In the genomic region with DNA sequence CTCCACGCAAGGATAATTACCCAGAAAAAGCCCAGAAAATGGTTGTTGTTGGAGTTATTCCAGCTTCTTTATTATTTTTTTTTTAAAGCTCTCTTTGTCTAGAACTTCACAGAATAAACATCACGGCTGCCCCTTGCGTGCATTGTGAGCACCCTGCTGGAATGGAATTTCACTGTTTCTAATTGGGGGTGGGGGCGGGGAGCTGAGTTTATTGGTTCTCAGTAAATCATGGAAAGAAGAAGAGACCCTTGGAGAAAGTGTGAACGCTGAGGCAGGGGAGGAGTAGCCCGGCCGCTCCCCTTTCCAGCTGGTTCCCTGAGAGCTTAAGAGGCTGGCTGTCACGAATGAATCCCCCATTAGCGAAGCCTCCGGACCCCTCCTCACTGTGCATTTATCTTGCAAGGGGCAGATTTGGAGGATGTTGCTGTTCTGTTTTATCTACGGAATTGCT, we compare ENCODE assay signal across 10 mouse cellular contexts.
DNase-seq lines count a peak whose midpoint lies in the region; ATAC-seq and TF ChIP-seq lines count a peak whose summit lies in the region.
"Had no signal": no experiment of that assay in that cellular context is flagged by ENCODE, and none has a peak within 500 bp of the region (broad histone marks: within the 10 kb centered on the region; RNA-seq: fewer than 3 reads in every experiment).

No protein-coding gene starts in this region.

- intact Hi-C loops in heart, adult 2 months (cut with DNase I), result no loop called here

- no peak for DNase-seq in heart, adult 2 months
- peak; percentile 59 for DNase-seq in embryo, embryonic 10 days (ENCODE audit: low spot score)
- DNase-seq in urinary bladder, adult 2 months (ENCODE audit: low spot score), result no peak
- DNase-seq in liver, result no peak
- DNase-seq: cerebellum, adult 2 months; liver, embryonic 13.5 days had no signal

- H3K27ac ChIP-seq in heart, embryonic 12.5 days (ENCODE audit: poor library complexity, severe bottlenecking), result peak overlapping the region; percentile 53
- H3K27ac ChIP-seq in heart, adult 2 months, result no peak overlapping the region
- no peak overlapping the region; the same call in 1 of the 2 replicates for H3K27ac ChIP-seq in hindbrain, embryonic 12.5 days
- no peak overlapping the region for H3K27ac ChIP-seq in midbrain, embryonic 15.5 days
- H3K27ac ChIP-seq in liver, embryonic 12.5 days, result no peak overlapping the region
- H3K27ac ChIP-seq: liver, embryonic 13.5 days had no signal

- no peak for TF ChIP-seq CTCF in heart, adult 2 months (IDR thresholded peaks at IDR 0.05)

- H3K36me3 ChIP-seq in heart, embryonic 12.5 days, result no peaks in the 10 kb centered on the region
- no peaks in the 10 kb centered on the region for H3K36me3 ChIP-seq in heart, adult 2 months (ENCODE audit: control insufficient read depth, insufficient read depth, low read length)
- H3K36me3 ChIP-seq in hindbrain, embryonic 12.5 days, result no peaks in the 10 kb centered on the region
- no peaks in the 10 kb centered on the region for H3K36me3 ChIP-seq in midbrain, embryonic 15.5 days (replicated peaks)
- H3K36me3 ChIP-seq in liver, embryonic 12.5 days, result no peaks in the 10 kb centered on the region
- H3K36me3 ChIP-seq: liver, embryonic 13.5 days had no signal

- H3K27me3 ChIP-seq in heart, embryonic 12.5 days (replicated peaks), result no peaks in the 10 kb centered on the region
- no peaks in the 10 kb centered on the region for H3K27me3 ChIP-seq in heart, adult 2 months (ENCODE audit: control insufficient read depth, insufficient read depth, low read length)
- peaks cover 13% of the 10 kb centered on the region; the same call in 1 of the 2 replicates for H3K27me3 ChIP-seq in hindbrain, embryonic 12.5 days
- H3K27me3 ChIP-seq in midbrain, embryonic 15.5 days (replicated peaks), result 0 out of 2 replicates have a peak, but pooled peaks cover 3% of the 10 kb centered on the region
- H3K27me3 ChIP-seq in liver, embryonic 12.5 days (replicated peaks), result no peaks in the 10 kb centered on the region
- H3K27me3 ChIP-seq: liver, embryonic 13.5 days had no signal

- no peak for TF ChIP-seq EP300 in heart, adult 2 months (IDR thresholded peaks at IDR 0.05; ENCODE audit: insufficient read depth, low read depth, low read length)

- no peak for ATAC-seq in heart, embryonic 12.5 days (ENCODE audit: insufficient number of reproducible peaks, low FRiP score)
- ATAC-seq in hindbrain, embryonic 12.5 days (ENCODE audit: low FRiP score), result no peak
- no peak for ATAC-seq in midbrain, embryonic 15.5 days (replicated peaks)
- no peak for ATAC-seq in liver, embryonic 12.5 days

- 15% methylated on average over 11 of the region's 11 CpGs for WGBS in heart, embryonic 12.5 days
- WGBS in heart, adult 2 months, result 50% methylated on average over 11 of the region's 11 CpGs
- WGBS in hindbrain, embryonic 12.5 days, result 10% methylated on average over 11 of the region's 11 CpGs
- WGBS in midbrain, embryonic 15.5 days, result 8% methylated on average over 11 of the region's 11 CpGs
- whole genome bisulfite sequencing in liver, embryonic 12.5 days (ENCODE audit: insufficient replicate concordance), result 52% methylated on average over 11 of the region's 11 CpGs

- no peaks in the 10 kb centered on the region for H3K79me2 ChIP-seq in heart, adult 2 months (replicated peaks; ENCODE audit: control insufficient read depth, insufficient read depth, low read length)

- no peak overlapping the region for H3K9ac ChIP-seq in heart, embryonic 12.5 days
- no peak overlapping the region for H3K9ac ChIP-seq in heart, adult 2 months (ENCODE audit: low read depth, low read length)
- no peak overlapping the region for H3K9ac ChIP-seq in hindbrain, embryonic 12.5 days
- no peak overlapping the region for H3K9ac ChIP-seq in midbrain, embryonic 15.5 days
- no peak overlapping the region for H3K9ac ChIP-seq in liver, embryonic 12.5 days
- H3K9ac ChIP-seq: liver, embryonic 13.5 days had no signal

- H3K4me1 ChIP-seq in heart, embryonic 12.5 days (replicated peaks), result peaks cover 45% of the 10 kb centered on the region
- no peaks in the 10 kb centered on the region for H3K4me1 ChIP-seq in heart, adult 2 months (ENCODE audit: control insufficient read depth, insufficient read depth, low read length)
- H3K4me1 ChIP-seq in hindbrain, embryonic 12.5 days, result peaks cover 31% of the 10 kb centered on the region
- 0 out of 2 replicates have a peak, but pooled peaks cover 4% of the 10 kb centered on the region for H3K4me1 ChIP-seq in midbrain, embryonic 15.5 days
- H3K4me1 ChIP-seq in liver, embryonic 12.5 days, result peaks cover 66% of the 10 kb centered on the region

- no peak overlapping the region for H3K4me3 ChIP-seq in heart, embryonic 12.5 days
- no peak overlapping the region for H3K4me3 ChIP-seq in heart, adult 2 months
- H3K4me3 ChIP-seq in hindbrain, embryonic 12.5 days, result no peak overlapping the region
- no peak overlapping the region for H3K4me3 ChIP-seq in midbrain, embryonic 15.5 days
- no peak overlapping the region for H3K4me3 ChIP-seq in liver, embryonic 12.5 days
- H3K4me3 ChIP-seq: liver, embryonic 13.5 days had no signal

- no peak for TF ChIP-seq POLR2A in heart, adult 2 months (IDR thresholded peaks at IDR 0.05; ENCODE audit: insufficient read depth, low read depth, low read length)

- H3K4me2 ChIP-seq in heart, embryonic 12.5 days, result peak overlapping the region; percentile 35
- peak overlapping the region; percentile 21; the same call in 1 of the 2 replicates for H3K4me2 ChIP-seq in hindbrain, embryonic 12.5 days (replicated peaks)
- H3K4me2 ChIP-seq in midbrain, embryonic 15.5 days, result peak overlapping the region; percentile 22; the same call in 1 of the 2 replicates
- H3K4me2 ChIP-seq in liver, embryonic 12.5 days, result no peak overlapping the region

- 0 out of 2 replicates have a peak, but pooled peaks cover 2% of the 10 kb centered on the region for H3K9me3 ChIP-seq in heart, embryonic 12.5 days (replicated peaks)
- no peaks in the 10 kb centered on the region for H3K9me3 ChIP-seq in hindbrain, embryonic 12.5 days (replicated peaks)
- H3K9me3 ChIP-seq in midbrain, embryonic 15.5 days, result no peaks in the 10 kb centered on the region
- H3K9me3 ChIP-seq in liver, embryonic 12.5 days (replicated peaks), result no peaks in the 10 kb centered on the region
- H3K9me3 ChIP-seq: liver, embryonic 13.5 days had no signal
